Mouse (Mus musculus): Measurements from ENCODE around the gene Sertad1. TPM values are rescaled to one million over a fixed set of nuclear protein-coding genes. Genes with fewer than 3 reads are reported as not detected.
"Not testable (repeated sequence)": the region's sequence is repeated elsewhere in the genome, so short reads cannot be mapped to it uniquely, and the experiment has no call there.

Gene Sertad1
- polyA plus RNA-seq, 1 experiment from 2014 or later = 33.5 TPM

DNA sequence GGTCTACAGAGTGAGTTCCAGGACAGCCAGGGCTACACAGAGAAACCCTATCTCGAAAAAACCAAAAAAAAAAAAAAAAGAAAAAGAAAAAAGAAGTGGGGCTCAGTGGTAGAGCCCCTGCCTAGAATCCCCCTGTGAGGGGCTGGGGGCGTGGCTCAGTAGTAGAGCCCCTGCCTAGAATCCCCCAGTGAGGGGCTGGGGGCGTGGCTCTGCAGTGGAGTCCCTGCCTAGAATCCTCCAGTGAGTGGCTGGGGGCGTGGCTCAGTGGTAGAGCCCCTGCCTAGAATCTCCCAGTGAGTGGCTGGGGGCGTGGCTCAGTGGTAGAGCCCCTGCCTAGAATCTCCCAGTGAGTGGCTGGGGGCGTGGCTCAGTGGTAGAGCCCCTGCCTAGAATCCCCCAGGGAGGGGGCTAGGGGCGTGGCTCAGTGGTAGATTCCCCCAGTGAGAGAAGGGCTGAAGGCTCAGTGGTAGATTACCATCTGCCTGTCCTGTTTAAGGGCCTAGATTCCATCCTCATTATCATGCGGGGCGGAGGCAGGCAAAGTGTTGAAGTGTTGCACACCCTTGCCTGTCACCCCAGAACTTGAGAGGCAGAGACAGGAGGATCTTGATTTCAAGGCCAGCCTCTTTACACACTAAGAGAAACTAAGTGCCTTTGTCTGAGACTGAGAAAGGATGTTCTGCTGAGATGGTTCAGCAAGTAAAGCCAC lies 8.1 kb downstream of the Sertad1 start:
- not testable (repeated sequence) for DNase-seq (ENCODE audit: low spot score)

DNA sequence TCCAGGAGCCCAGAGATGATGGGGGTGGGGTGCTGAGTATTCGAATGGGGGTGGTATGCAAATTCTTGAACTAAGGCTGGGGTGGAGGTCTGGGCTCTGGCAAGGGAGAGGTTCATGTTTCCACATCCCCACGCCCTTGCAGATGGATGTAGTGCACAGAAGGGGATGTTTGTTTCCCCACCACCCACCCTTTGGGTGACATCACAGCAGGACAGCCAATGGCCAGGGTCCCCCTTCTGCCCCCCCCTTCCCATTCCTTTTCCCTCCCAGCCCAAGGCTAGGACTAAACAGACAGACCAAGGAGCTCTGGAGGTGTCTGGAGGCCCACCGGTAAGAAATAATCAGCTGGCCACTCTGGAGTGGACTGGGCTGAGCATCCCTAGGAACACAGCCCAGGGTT lies 12.3 kb downstream of the Sertad1 start, which contains the start of gene Prx:
Prx (plus strand) TSS at position 289 of the 400 bp plus-strand sequence.
- no peak for DNase-seq (ENCODE audit: low spot score)

DNA sequence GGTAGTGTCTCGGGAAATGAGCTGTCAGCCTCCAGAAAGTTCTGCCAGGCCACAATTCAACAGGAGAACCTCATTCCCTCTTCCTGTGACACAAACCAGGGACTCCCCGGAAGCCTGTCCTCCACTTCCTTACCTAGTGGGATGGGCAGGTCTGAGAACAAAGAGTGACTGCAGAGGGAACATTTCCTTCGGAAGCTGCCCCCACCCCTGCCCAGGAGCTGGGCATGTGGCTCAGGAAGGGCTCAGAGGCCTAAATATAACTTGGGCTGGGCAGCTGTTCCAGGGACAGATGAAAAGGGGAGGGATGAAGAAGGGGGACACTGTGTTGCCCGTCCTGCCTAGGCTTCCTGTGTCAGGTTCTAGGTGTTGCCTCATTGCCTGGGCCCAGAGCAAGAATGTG lies 14.9 kb downstream of the Sertad1 start:
- DNase-seq (ENCODE audit: low spot score) = no peak

DNA sequence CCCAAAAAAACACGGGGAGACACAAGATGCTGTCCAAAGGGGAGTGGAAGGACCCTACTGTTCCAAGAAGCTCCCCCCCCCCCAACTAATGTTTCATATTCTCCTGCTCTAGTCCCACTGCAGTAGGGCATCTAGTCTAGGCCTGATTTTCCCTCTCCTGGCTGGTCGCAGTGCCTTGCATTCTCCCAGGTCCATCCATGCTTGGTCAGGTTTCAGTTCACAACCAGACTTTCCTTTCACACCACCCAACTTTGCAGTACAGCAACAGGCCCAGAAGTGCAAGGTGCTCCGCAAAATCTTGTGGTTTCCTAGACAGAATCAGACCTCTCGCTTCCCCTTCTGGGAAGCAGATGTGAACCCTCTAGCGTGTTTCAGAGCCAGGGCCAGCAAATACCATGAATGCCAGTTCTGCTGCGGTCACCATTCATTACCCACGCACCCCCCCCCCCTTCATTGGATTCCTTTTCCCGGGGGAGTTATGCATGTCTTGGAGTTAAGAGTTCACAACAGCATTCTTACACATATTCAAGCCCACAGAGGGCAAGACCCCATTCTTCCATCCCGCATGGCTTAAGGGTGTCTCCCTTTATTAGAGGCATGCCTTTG lies 20.2 kb downstream of the Sertad1 start:
- peak; percentile 18 for DNase-seq (ENCODE audit: low spot score)

DNA sequence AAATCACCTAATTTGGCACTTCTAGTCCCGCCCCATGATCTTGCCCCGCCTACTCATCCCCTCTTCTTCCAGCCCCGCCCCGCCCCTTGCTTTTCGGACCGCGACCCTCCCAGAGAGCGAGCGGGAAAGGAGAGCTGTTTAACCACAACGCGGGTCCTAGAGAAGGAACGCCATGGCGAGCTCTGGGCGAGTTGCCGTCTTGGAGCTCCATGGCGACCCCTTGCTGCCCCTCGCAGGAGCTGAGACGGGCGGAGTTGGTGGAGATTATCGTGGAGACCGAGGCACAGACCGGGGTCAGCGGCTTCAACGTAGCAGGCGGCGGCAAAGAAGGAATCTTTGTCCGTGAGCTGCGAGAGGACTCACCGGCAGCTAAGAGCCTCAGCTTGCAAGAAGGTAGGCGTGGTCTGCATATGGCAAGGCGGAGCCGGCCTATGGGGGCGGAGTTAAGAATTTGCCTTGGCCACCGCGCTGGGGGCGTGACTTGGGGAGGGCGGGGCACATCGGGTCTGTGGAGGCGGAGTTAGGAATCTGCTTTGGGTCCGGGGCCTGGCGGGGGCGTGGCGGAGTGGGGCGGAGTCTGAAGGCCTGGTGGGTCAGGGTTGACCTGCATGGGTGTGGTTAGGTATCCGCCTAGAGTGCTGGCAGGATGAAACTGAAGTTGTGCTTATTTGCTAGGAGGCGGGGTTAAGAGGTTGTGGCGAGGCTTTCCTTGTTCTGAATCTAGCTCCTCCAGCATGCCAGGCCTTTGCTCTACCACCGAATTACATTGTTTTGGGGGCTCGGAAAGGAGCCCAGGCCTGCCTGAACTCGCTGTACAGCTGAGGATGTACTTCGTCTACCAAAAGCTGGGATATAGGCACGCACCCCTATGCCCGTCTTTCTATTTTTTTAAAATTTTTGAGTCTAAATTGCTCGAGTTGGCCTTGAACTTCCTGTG lies 21.3 kb downstream of the Sertad1 start:
- DNase-seq (ENCODE audit: low spot score) = peak; percentile 95

DNA sequence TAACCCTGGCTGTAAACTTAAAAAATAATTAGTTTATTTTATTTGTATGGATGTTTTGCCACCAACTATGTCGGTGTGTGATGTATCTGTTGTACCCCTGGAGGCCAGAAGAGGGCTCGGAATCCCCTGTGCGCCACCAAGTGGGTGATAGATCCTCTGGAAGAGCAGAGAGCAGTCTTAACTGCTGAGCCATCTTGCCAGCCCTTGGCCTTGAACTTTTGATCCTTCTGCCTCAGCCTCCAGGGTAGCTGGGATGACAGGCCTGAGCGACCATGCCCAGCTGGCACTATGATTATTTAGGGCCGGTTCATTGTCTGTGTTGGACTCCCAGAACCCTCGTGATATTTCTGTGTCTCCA lies 21.9 kb downstream of the Sertad1 start:
- peak; percentile 73 for DNase-seq (ENCODE audit: low spot score)

DNA sequence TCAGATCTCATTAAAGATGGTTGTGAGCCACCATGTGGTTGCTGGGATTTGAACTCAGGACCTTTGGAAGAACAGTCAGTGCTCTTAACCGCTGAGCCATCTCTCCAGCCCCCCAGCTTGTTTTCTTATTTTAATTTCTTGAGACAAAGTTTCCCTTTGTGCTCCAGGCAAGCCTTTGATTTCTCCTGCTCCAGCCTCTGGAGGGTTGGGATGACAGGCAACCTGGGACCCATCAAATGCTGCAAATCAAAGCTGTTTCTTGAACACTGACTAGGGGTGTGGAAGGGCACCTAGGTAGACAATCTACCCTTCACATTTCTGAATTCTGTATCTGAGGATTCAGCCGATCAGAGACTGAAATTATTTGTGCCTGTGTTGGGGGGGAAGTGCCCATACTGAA lies 24.1 kb downstream of the Sertad1 start:
- no peak for DNase-seq (ENCODE audit: low spot score)

DNA sequence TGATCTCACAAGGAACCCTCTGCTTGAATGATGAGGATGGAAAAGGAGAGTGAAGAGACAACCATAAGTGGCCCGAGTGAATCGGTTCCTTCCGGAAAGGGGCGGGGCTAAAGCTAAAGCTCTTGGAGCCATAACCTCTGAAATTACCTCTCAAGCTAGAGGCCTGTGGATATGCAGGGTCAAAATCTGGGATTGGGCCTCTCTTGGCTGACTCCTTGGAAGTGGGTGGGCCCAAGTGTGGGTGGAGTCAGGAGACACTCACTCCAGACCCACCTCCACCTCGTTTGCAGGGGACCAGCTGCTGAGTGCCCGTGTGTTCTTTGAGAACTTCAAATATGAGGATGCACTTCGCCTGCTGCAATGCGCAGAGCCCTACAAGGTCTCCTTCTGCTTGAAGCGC lies 28.3 kb downstream of the Sertad1 start:
- DNase-seq (ENCODE audit: low spot score) = no peak

DNA sequence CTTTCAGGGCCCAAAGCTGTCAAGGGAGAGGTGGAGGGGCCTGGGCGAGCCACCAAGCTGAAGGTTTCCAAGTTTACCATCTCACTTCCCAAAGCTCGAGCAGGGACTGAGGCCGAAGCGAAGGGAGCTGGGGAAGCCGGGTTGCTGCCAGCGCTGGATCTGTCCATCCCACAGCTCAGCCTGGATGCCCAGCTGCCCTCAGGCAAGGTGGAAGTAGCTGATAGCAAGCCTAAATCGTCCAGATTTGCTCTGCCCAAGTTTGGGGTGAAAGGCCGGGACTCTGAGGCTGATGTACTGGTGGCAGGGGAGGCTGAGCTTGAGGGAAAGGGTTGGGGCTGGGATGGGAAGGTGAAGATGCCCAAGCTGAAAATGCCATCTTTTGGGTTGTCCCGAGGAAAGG lies 31.6 kb downstream of the Sertad1 start:
- no peak for DNase-seq (ENCODE audit: low spot score)

DNA sequence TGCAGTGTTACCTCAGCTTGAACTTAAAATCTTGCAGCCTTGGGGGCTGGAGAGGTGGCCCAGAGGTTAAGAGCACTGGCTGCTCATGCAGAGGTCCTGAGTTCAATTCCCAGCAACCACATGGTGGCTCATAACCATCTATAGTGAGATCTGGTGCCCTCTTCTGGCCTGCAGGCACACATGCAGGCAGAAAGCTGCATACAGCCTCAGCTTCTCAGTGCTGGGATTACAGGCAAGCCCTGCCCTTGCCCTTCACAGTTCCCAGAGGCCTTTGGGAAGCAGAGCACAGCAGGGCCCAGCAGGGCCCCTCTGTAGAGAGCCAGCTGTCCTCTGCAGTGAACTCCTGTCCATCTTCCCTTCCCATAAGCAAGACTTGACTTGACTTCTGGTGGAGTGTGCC lies 33.4 kb downstream of the Sertad1 start:
- DNase-seq (ENCODE audit: low spot score) = no peak

DNA sequence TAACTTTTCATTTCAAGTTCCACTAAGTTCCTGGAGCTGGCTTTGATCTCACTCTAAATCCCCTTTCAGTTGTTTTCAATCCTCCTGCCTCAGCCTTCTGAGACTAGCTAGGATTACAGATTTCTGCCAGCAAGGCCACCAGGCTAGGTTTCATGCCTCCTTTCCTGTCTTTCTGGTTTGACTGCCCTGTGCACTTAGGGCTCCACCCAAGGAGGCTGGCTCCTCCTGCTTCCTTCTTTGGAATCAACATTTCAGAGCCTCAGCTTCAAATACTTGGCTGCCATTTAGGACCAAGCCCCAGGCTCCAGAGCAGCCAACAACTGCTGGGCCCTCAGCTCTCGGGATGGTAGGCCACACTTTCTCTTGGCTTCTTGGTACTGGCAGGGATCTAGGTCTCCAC lies 33.9 kb downstream of the Sertad1 start:
- no peak for DNase-seq (ENCODE audit: low spot score)

DNA sequence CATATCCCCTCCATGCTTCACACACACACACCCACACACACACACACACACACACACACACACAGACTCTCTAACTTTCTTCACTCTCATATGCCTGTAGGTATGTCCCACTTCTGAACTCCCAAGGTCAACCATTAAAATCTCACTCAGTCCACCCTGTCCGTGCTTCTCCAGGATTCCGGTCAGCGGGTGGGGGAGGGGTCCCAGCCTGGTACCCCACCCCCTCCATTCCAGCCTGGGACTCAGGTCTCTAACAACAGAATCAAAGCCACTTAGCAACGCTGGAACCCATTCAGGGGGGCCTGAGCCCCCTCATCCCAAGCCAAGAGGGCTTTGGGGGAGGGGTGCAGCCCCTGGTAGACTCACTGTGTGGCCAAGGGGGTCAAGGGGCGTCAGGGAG lies 36.3 kb downstream of the Sertad1 start, which contains the start of gene Hipk4:
Hipk4 (plus strand) TSS at position 301 of the 400 bp plus-strand sequence.
- no peak for DNase-seq (ENCODE audit: low spot score)

DNA sequence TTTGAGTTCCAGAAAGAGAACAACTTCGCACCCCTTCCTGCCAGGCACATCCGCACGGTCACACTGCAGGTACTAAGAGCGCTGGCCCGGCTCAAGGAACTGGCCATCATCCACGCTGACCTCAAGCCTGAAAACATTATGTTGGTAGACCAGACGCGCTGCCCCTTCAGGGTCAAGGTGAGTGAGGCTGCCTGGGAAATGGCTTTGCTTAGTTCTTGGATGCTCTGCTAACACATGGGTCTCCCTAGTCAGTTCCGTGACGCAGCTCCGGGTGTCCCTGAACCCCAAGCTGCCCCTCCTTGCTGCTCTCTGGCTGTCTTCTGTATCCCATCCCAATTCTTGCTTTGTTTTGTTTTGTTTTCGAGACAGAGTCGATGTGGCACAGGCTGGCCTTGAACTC lies 37.1 kb downstream of the Sertad1 start:
- DNase-seq (ENCODE audit: low spot score) = no peak

DNA sequence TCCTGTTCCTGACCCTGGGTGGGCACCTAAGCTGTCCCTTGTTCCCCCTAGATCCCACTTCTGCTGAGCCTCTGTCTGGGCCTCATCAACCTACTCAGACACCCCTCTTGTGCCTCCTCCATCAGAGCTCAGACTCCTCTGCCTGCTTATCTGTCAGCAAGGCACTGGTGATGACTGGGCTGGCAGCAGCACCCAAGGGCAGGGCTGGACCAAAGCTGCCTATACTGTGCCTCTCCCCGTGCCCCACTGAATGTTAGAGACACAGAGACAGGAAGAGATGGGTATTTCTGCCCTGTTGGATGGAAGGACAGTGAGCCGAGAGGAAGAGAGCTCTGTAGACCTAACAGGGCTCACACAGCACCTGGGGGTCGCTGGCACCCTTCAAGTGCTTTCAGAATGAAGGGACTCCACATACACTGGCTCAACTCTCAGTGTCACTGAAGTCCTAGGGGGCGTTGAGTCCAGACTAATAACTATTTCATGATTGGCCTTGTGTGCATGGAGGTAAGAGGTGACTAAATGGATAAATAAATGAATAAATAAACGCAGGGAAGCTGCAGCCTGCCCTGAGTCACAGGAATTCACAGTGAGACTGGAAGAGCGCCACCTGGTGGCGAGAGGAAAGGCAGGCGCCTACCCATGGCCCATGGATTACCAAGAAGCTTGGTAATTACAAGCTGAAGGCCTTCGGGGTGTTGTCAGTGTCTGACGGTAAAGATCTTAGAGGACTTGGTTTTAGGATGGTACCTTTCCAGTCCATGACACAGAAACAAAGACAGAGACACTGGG lies 39.5 kb downstream of the Sertad1 start:
- DNase-seq (ENCODE audit: low spot score) = peak; percentile 73

DNA sequence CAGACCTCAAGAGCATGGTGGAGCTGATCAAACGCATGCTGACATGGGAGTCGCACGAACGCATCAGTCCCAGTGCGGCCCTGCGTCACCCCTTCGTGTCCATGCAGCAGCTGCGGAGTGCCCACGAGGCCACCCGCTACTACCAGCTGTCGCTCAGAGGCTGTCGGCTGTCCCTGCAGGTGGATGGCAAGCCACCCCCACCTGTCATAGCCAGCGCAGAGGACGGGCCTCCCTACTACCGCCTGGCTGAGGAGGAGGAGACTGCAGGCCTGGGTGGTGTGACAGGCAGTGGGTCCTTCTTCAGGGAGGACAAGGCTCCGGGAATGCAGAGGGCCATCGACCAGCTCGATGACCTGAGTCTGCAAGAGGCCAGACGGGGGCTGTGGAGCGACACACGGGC lies 42.4 kb downstream of the Sertad1 start:
- no peak for DNase-seq (ENCODE audit: low spot score)

DNA sequence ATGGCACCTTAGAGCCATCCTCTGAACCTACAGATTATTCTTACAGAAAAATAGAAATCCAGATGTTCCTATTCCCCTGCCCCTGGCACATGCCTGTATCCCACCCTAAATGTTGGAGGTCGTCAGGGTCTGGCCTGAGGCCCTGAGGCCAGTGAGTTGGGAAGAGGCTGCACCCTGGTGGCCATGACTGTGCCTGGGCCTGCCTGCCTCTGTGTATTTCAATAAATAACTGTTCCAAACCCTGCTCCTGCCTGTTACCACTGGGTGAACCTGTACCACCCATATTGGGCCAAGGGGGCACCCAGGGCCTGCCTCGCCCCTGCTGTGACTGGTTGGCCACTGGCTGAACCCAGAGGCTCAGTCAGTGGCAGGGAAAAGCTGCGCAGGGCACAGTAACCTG lies 44.2 kb downstream of the Sertad1 start:
- no peak for DNase-seq (ENCODE audit: low spot score)

DNA sequence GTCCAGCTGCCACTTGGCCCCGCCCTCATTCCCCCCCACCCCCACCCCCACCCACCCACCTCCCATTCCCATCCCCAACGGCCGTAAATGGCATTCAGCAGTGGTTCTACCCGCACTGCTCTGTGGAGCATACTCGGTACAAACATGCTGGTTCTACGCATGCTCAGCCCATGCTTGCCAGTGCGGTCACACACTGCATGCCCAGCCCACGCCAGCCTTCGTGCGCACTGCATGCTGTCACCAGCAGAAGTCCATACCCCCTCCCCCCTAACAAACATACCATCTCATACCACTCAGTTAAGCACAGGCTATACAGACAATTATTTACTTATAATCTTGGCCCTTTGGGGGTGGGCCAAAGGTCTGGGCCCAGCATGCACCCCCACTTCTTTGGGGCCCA lies 45.0 kb downstream of the Sertad1 start:
- no peak for DNase-seq (ENCODE audit: low spot score)

DNA sequence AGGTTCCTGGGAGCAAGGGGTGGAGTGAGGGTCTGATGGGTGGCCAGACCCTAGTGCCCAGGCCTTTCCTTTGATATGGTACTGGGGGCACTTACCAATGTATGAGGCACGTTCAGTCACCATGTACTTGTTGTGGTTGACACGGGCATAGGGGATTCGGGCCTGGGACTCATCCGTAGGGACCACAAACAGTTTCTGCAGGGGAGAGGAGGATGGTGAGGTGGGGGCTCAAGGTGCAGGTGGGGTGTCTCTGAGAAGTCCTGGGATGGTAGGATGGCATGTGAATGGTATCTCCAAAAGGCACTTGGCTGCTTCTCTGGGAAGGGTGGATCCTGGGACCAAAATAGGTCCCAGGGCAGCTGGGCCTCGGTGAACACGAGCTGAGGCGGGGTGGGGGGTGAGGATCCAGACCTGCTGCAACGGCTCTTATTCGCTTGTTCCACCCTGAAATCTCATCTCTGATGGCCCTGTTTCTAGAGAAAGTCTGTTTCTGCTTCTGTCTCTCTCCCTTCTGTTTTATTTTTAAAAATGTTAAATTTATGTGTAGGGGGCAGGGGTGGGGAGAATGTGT lies 45.9 kb downstream of the Sertad1 start:
- DNase-seq (ENCODE audit: low spot score) = no peak

DNA sequence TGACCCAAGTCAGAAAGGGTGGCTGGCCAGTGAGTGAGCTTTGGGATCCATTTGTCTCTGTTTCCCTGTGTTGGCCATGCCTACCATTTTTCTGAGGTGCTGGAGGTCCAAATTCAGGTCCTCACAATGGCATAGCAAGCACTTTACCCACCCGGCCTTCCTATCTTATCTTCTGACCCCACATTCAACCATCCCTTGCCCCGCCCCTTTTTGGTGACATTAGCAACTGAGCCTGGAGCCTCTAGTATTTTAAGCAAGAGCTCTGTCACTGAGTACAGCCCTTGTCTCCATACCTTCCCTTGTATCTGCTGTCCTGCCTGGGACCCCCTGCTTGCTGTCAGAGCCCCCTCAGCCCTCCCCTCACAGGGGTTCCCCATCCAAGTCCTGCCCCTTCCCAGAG lies 48.7 kb downstream of the Sertad1 start:
- DNase-seq (ENCODE audit: low spot score) = no peak

DNA sequence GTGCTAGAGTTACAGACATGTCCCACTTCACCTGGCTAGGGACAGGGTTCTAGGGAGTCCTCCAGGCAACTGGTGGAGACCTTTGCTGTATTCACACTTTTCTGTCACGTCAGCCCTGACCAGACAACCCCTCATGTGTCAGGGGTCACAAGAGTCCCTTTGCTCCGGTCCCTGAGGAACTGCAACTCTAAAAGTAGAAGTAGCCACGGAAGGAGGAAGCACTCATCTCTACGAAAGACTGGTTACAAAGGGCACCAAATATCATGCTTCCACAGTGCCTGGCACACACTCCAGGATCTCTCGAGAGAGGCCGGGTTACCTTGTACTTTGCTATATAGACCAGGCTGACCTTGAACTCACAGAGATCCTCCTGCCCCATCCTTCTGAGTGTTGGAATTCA lies 49.9 kb downstream of the Sertad1 start:
- no peak for DNase-seq (ENCODE audit: low spot score)

DNA sequence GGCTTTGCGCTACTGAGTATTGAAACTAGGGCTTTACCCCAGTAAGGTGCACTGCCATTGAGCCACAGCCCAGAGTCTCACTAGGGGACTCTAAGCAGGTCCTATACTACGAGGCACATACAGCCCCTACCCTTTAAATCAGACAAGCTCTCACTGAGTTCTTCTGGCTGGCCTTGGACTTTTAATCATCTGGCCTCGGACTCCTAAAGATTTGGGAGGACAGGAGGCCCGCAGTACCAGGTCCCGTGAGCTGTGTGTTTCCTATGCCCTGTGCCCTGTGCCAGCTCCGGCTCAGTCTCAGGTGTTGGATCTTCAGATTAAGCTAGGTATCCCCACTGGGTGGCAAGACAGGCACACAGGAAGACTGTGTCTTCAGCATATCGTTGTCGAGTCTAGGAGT lies 51.3 kb downstream of the Sertad1 start:
- DNase-seq (ENCODE audit: low spot score) = no peak

All from thymus, postnatal 0 days (tissue).